Mouse (Mus musculus) hindbrain, embryonic 14.5 days (tissue): ENCODE measurements around the gene Perp. TPM values are rescaled to one million over a fixed set of nuclear protein-coding genes. Genes with fewer than 3 reads are reported as not detected.

Source experiments
- ATAC-seq: fragments of 200-750 bp; cut with Nextera tagmentation; 2 replicates; pipeline ENCODE4 v1.8.0; 2017; ENCODE audit warnings: moderate number of reproducible peaks, mild to moderate bottlenecking, moderate TSS enrichment, moderate library complexity; ENCODE audit not compliant: low FRiP score
- DNase-seq: peaks from one replicate; pipeline ENCODE4 v3.0.0-alpha.2; 2015; ENCODE audit warnings: low spot score
- H3K27ac ChIP-seq: fragments of 300-500 bp; sonication (generic); 2 replicates; pipeline ENCODE4 v1.5.1; 2014; ENCODE audit warnings: mild to moderate bottlenecking, moderate library complexity
- H3K27me3 ChIP-seq: fragments of 300-500 bp; sonication (generic); 2 replicates; pipeline ENCODE4 v1.6.1; 2014; ENCODE audit warnings: mild to moderate bottlenecking, low read length, mixed read lengths; ENCODE audit not compliant: control insufficient read depth, insufficient read depth
- H3K36me3 ChIP-seq: fragments of 300-500 bp; sonication (generic); replicated peaks from 2 replicates; pipeline ENCODE4 v1.6.1; 2014; ENCODE audit not compliant: control insufficient read depth, insufficient read depth
- H3K4me1 ChIP-seq: fragments of 300-500 bp; sonication (generic); replicated peaks from 2 replicates; pipeline ENCODE4 v1.6.1; 2014; ENCODE audit warnings: antibody characterized with exemption, low read length, mixed read lengths; ENCODE audit not compliant: control insufficient read depth, insufficient read depth
- H3K4me2 ChIP-seq: fragments of 300-500 bp; sonication (generic); replicated peaks from 2 replicates; pipeline ENCODE4 v1.6.1; 2014; ENCODE audit warnings: mild to moderate bottlenecking, moderate library complexity
- H3K4me3 ChIP-seq: fragments of 300-500 bp; sonication (generic); replicated peaks from 2 replicates; pipeline ENCODE4 v1.5.1; 2014; ENCODE audit warnings: mild to moderate bottlenecking, low read length
- H3K9ac ChIP-seq: fragments of 300-500 bp; sonication (generic); 2 replicates; pipeline ENCODE4 v1.6.1; 2014
- H3K9me3 ChIP-seq: fragments of 300-500 bp; sonication (generic); 2 replicates; pipeline ENCODE4 v1.6.1; 2016; ENCODE audit warnings: low read length; ENCODE audit not compliant: control insufficient read depth
- WGBS: fragments of 180-500 bp; shearing (Covaris S2); extraction: QIAGEN DNeasy Blood & Tissue Kit; methylation state at CpG from one replicate; pipeline ENCODE4 v1.1.7; 2014; 5-methylcytosine and 5-hydroxymethylcytosine counted together
- polyA plus RNA-seq: library from polyadenylated mRNA; unstranded; fragments of >200 nt; fragmentation: Nextera tagmentation; extraction: Ambion mirVana; gene quantifications from 2 replicates; pipeline ENCODE4 v1.2.1, GENCODE M21; 2014

The Perp gene
- polyA plus RNA-seq, 1 experiment from 2014 or later = 9.6 TPM

DNA sequence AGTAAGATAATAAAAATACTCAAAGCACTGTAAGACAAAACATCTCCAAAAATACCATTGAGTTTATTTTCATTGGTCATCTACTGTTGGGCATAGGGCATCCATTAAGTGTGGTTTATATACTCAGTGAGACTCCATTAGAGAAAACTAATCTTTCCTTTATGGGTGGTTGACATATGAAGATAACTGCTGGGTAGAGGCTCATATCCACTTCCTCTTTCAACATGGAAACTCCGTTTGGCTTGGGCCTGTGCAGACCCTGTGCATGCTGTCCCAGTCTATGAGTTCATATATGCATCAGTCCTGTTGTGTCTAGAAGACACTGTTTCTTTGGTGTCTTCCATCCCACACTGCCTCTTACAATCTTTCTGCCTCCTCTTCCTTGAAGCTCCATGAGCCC lies 34.9 kb downstream of the Perp start:
- Histone ChIP-seq H3K9me3 (no peaks in the 10 kb centered on the region), H3K4me2 (no peak overlapping the region), H3K4me3 (no peak overlapping the region), H3K27me3 (no peaks in the 10 kb centered on the region), H3K9ac (no peak overlapping the region), H3K36me3 (no peaks in the 10 kb centered on the region), H3K27ac (no peak overlapping the region), H3K4me1 (no peaks in the 10 kb centered on the region)
- no peak for DNase-seq
- 92% methylated on average over 1 of the region's 1 CpGs for WGBS
- ATAC-seq = no peak

DNA sequence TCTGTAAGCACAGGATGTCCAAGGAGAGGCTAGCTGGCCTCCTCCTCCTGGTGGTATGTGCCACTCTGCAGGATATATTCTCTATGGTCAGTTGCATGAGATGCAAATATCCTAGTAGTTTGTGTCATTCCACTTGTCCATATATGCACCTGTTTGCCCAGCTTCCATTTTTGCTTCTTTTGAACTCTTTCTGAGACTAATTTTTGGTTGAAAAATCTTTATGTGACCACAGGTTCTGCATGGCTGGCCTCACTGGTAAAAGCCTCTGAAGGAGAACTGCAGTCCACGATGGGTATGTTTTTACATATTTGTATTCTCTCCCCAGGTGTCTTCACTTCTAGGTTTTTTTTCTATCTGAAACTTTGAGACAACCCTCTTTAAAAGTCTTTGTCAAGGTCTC lies 37.4 kb downstream of the Perp start:
- H3K27ac ChIP-seq = no peak overlapping the region
- no peaks in the 10 kb centered on the region for H3K27me3 ChIP-seq
- no peaks in the 10 kb centered on the region for H3K36me3 ChIP-seq
- ATAC-seq = no peak
- 63% methylated on average over 1 of the region's 1 CpGs for WGBS
- no peaks in the 10 kb centered on the region for H3K4me1 ChIP-seq
- no peak overlapping the region for H3K4me3 ChIP-seq
- H3K9me3 ChIP-seq = no peaks in the 10 kb centered on the region
- H3K9ac ChIP-seq = no peak overlapping the region
- no peak for DNase-seq
- H3K4me2 ChIP-seq = no peak overlapping the region

DNA sequence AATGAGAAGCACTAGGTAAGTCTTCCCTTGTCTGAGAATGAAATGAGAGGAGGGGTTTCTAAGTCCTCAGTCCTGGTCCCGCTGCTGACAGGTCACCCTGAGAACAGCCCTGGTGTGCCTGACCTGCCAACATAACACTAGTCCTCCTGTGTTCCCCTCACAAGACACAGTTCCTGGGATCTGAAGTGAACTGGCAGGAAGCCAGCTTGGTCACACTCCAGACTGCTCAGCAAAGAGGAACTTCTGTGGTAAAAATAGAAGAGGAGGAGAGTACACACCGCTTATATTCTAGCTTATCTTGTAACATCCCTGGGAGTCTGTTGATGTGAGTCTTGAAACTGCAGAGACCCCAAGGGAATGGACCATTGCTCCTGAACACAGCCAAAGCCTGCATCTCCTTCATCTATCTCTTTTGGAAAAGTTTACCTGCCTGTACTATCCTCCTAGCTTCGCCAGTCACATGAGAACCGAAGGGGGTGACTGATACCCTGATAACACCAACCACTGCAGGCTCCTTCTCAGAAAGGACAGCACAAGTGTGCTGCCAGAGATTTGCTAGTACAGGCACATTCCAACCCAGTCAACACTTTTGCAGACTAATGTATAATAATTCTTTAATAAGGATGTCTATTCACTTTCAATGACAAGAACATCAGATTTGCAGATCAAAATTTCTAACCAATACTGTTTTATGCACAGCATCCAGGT lies 42.3 kb downstream of the Perp start:
- Histone ChIP-seq H3K4me2 (no peak overlapping the region), H3K9ac (no peak overlapping the region), H3K27me3 (no peaks in the 10 kb centered on the region), H3K9me3 (no peaks in the 10 kb centered on the region), H3K4me3 (no peak overlapping the region), H3K27ac (no peak overlapping the region), H3K4me1 (no peaks in the 10 kb centered on the region), H3K36me3 (no peaks in the 10 kb centered on the region)
- DNase-seq (peak; percentile 34), ATAC-seq (no peak)
- 77% methylated on average over 4 of the region's 4 CpGs for WGBS

DNA sequence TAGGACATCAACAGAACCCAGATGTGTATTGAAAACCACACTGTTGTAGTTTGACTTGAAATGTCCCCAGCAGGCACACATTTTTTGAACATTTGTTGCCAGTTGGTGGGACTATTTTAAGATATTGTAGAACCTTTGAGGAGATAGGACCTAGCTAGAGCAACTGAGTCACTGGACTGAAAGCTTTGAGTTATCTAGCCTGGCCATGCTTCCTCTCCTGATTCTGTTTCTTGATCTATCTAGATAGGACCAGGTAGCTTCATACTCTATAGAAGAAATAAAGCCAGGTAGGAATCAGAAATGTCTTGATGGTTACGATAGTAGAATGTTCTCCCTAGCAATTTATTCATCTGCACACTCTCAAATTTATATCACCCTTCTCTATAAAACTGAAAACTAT lies 43.9 kb downstream of the Perp start:
- Histone ChIP-seq H3K36me3 (no peaks in the 10 kb centered on the region), H3K9ac (no peak overlapping the region), H3K27me3 (no peaks in the 10 kb centered on the region), H3K27ac (no peak overlapping the region), H3K4me2 (no peak overlapping the region), H3K4me3 (no peak overlapping the region), H3K4me1 (no peaks in the 10 kb centered on the region), H3K9me3 (no peaks in the 10 kb centered on the region)
- 94% methylated on average over 1 of the region's 1 CpGs for WGBS
- ATAC-seq (no peak), DNase-seq (no peak)

DNA sequence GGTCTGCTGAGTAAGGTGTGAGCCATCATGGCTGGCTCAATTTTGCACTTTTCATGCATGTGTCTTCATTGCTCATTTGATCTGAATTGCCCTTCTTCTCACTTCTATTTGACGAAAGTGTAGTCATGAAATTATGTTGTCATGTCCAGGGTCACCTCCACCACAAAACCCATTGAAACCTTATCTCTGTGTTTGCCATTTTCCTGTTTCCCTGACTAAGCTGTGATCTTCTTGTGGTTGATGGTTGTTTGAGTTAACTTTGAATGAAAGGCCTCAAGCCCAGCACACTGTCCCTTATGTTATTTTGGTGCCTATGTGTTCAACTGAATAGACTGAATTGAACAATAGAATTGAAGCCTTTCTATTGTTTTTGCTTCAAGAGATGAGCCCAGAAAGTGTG lies 44.4 kb downstream of the Perp start:
- Histone ChIP-seq H3K27me3 (no peaks in the 10 kb centered on the region), H3K9ac (no peak overlapping the region), H3K27ac (no peak overlapping the region), H3K4me2 (no peak overlapping the region), H3K4me3 (no peak overlapping the region), H3K9me3 (no peaks in the 10 kb centered on the region), H3K36me3 (no peaks in the 10 kb centered on the region), H3K4me1 (no peaks in the 10 kb centered on the region)
- WGBS = 88% methylated on average over 1 of the region's 1 CpGs
- DNase-seq = no peak
- no peak for ATAC-seq

DNA sequence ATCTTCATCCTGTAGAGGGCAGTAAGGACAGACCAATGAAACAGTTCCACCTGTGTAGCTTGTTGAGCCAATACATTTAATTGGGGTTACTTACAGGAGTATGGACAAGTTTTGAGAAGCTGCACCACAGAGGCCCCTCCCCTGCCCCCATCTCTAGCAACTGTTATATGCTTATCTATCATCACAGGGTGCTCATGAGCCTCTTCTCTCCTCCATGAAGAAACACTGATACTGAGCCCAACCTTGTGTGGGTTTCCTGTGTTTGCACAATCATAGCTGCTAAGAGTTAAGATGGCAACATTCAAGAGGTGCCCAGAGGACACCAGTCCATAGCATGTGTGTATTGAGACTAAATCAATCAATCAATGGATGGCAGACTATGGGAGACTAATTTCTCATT lies 46.3 kb downstream of the Perp start:
- Histone ChIP-seq H3K27me3 (no peaks in the 10 kb centered on the region), H3K9ac (no peak overlapping the region), H3K27ac (no peak overlapping the region), H3K4me2 (no peak overlapping the region), H3K36me3 (no peaks in the 10 kb centered on the region), H3K9me3 (no peaks in the 10 kb centered on the region), H3K4me1 (no peaks in the 10 kb centered on the region), H3K4me3 (no peak overlapping the region)
- DNase-seq = no peak
- ATAC-seq = no peak

DNA sequence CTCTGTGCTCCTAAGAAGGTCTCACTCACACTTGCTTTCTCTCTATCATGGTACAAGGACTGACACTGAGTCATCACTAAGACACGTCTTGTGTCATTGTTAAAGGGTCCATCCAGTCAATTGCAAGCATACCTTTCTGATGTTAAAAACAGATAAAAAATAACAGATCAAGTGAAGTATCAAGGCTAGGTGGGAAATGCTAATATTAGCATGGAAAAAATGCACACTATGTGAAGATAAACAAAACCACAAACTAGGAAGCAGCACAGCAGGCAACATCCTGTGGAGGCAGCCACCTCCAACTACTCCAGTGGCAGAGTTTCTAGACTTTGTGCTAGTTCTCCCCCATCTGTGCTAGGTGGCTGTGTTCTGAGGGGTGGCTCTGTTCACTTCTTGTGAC lies 47.3 kb downstream of the Perp start:
- Histone ChIP-seq H3K4me2 (no peak overlapping the region), H3K36me3 (no peaks in the 10 kb centered on the region), H3K4me3 (no peak overlapping the region), H3K9ac (no peak overlapping the region), H3K4me1 (no peaks in the 10 kb centered on the region), H3K27me3 (no peaks in the 10 kb centered on the region), H3K27ac (no peak overlapping the region), H3K9me3 (no peaks in the 10 kb centered on the region)
- no peak for DNase-seq
- 84% methylated on average over 1 of the region's 1 CpGs for WGBS
- no peak for ATAC-seq

DNA sequence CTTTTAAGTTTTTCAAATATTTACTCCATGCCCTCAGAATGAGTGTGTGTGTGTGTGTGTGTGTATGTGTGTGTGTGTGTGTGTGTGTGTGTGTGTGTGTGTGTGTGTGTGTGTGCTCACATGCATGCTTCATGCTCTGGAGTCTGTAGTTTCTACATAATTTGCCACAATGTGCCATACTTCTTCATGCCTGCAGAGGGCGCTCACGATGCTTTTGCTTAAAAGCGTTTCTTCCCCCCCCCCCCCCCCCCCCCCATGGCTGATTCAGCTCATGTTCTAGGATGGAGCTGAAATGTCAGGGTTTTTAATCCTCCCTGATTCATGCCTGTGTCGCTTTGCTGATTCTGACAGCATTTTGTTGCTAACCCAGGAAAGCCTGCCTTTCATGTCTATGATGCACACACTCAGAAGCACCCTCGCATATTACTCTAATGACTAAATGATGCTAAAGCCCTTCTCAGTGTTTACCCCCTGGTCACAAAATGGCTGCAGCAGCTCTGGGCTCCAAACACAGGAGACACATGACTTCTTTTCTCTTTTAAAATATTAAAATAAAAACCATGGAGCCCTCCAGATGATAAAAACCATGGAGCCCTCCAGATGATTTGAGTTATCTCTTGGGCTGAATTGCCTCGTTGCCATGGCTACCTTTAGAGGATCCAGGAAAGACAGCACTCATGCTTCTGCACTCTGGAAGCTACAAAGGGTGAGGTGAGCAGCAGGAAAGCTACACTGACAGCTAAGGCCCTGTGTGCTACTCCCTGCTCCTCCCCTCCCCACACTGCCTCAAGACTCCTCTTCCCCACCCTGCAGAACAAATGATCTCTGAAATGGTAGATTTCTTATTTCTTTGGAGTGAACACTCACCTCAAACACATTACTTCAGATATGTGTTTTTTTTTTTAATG lies 49.7 kb downstream of the Perp start:
- H3K4me1 ChIP-seq = no peaks in the 10 kb centered on the region
- H3K36me3 ChIP-seq = no peaks in the 10 kb centered on the region
- H3K4me3 ChIP-seq = no peak overlapping the region
- H3K4me2 ChIP-seq = no peak overlapping the region
- 44% methylated on average over 6 of the region's 6 CpGs for WGBS
- DNase-seq (no peak), ATAC-seq (no peak)
- H3K27me3 ChIP-seq = no peaks in the 10 kb centered on the region
- no peaks in the 10 kb centered on the region for H3K9me3 ChIP-seq
- H3K9ac ChIP-seq = no peak overlapping the region
- H3K27ac ChIP-seq = no peak overlapping the region

DNA sequence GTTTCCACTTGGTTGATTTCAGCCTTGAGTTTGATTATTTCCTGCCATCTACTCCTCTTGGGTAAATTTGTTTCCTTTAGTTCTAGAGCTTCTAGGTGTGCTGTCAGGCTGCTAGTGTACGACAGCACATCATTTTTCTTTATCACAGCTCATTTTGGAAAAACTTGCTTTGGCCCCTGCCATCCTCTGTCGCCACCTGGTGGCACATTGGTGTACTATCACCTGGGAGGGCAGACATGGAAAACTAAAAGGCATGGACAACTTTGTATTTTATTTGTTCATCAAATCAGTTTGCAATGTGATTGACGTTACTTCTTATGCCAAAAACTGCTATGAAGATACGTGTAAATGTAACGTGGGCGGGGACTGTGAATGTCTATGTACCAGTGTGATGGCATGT lies 59.3 kb downstream of the Perp start:
- no peak overlapping the region for H3K4me2 ChIP-seq
- 27% methylated on average over 6 of the region's 6 CpGs for WGBS
- no peaks in the 10 kb centered on the region for H3K9me3 ChIP-seq
- no peak overlapping the region for H3K27ac ChIP-seq
- ATAC-seq (no peak), DNase-seq (peak; percentile 55)
- H3K36me3 ChIP-seq = no peaks in the 10 kb centered on the region
- no peaks in the 10 kb centered on the region for H3K27me3 ChIP-seq
- H3K9ac ChIP-seq = no peak overlapping the region
- no peaks in the 10 kb centered on the region for H3K4me1 ChIP-seq
- H3K4me3 ChIP-seq = no peak overlapping the region
